Mouse (Mus musculus) embryonic fibroblast, embryonic 13.5 days (primary cell): ENCODE data around the gene S1pr5. TPM values are rescaled to one million over a fixed set of nuclear protein-coding genes. Genes with fewer than 3 reads are reported as not detected.

ENCODE experiments used
- H3K27ac ChIP-seq: 2 replicates; pipeline ENCODE4 v1.5.1; 2012; ENCODE audit warnings: low read length, control low read depth, inconsistent platforms; ENCODE audit not compliant: insufficient read depth
- H3K4me1 ChIP-seq: 2 replicates; pipeline ENCODE4 v1.6.1; 2011; ENCODE audit warnings: low read length; ENCODE audit not compliant: control insufficient read depth, insufficient read depth
- H3K4me3 ChIP-seq: 2 replicates; pipeline ENCODE4 v1.5.1; 2011; ENCODE audit warnings: mild to moderate bottlenecking, control low read depth, low read length; ENCODE audit not compliant: insufficient read depth
- CTCF ChIP-seq: IDR thresholded peaks from 2 replicates; pipeline ENCODE4 v1.5.1; 2011; ENCODE audit warnings: mild to moderate bottlenecking, control low read depth, low read length, moderate library complexity, borderline replicate concordance; ENCODE audit not compliant: insufficient read depth
- POLR2A ChIP-seq: IDR thresholded peaks from 2 replicates; pipeline ENCODE4 v1.6.1; 2011; ENCODE audit warnings: low read depth, mild to moderate bottlenecking, control low read depth, low read length, moderate library complexity
- polyA plus RNA-seq: library from polyadenylated mRNA; stranded (reverse); fragments of >200 nt; gene quantifications from 2 replicates; pipeline ENCODE4 v1.2.4, GENCODE M21; 2011; ENCODE audit warnings: low read depth; ENCODE audit not compliant: missing spikeins, insufficient read length

S1pr5 gene
- polyA plus RNA-seq, 1 experiment, result not detected

GRCm38 (mm10) chr9:21194787-21195493 lies 53.3 kb downstream of the S1pr5 start:
- Histone ChIP-seq H3K4me1 (peaks cover 6% of the 10 kb centered on the region; the same call in 1 of the 2 replicates), H3K4me3 (no peak overlapping the region), H3K27ac (0 out of 2 replicates have a peak overlapping the region, but pooled peaks have one; percentile 0)
- TF ChIP-seq CTCF (no peak), POLR2A (no peak)

- peaks cover 6% of the 10 kb centered on the region; the same call in 1 of the 2 replicates for H3K4me1 ChIP-seq
- TF ChIP-seq POLR2A (no peak), CTCF (no peak)
- no peak overlapping the region for H3K4me3 ChIP-seq
- H3K27ac ChIP-seq, result no peak overlapping the region
These were observed 54.5 kb downstream of the S1pr5 start for GRCm38 (mm10) chr9:21193786-21194185.

Other genes starting within 250 kb of the S1pr5 start
- gene Mrpl4, start 245.7 kb downstream of the S1pr5 start, polyA plus RNA-seq, result 43.7 and 43.9 TPM in 2 replicates
- gene Icam1, start 232.5 kb downstream of the S1pr5 start, polyA plus RNA-seq, result 15.4 and 18.9 TPM in 2 replicates
- gene Icam4, start 219.1 kb downstream of the S1pr5 start, polyA plus RNA-seq, result not detected in 2 replicates
- gene Icam5, start 216.4 kb downstream of the S1pr5 start, polyA plus RNA-seq, result 0.82 and 1.0 TPM in 2 replicates
- gene Zglp1, start 181.3 kb downstream of the S1pr5 start, polyA plus RNA-seq, result not detected in 2 replicates
- gene Gm49373, start 175.3 kb downstream of the S1pr5 start, polyA plus RNA-seq, result 0.35 and 0.44 TPM in 2 replicates
- 20.9 and 29.0 TPM in 2 replicates for gene Fdx1l, start 174.8 kb downstream of the S1pr5 start, polyA plus RNA-seq
- 2.4 and 5.2 TPM in 2 replicates for gene Gm38431, start 156.4 kb downstream of the S1pr5 start, polyA plus RNA-seq
- 34.2 and 40.8 TPM in 2 replicates for gene Raver1, start 156.4 kb downstream of the S1pr5 start, polyA plus RNA-seq
- 11.1 and 15.1 TPM in 2 replicates for gene Tyk2, start 117.2 kb downstream of the S1pr5 start, polyA plus RNA-seq
- 142 and 166 TPM in 2 replicates for gene Cdc37, start 98.5 kb downstream of the S1pr5 start, polyA plus RNA-seq
- 14.7 and 20.6 TPM in 2 replicates for gene Pde4a, start 82.7 kb downstream of the S1pr5 start, polyA plus RNA-seq
- gene Keap1, start 9.1 kb downstream of the S1pr5 start, polyA plus RNA-seq, result 23.2 and 27.4 TPM in 2 replicates
- 5.3 and 8.2 TPM in 2 replicates for gene Atg4d, start 16.9 kb upstream of the S1pr5 start, polyA plus RNA-seq
- 24.9 and 28.9 TPM in 2 replicates for gene Kri1, start 39.5 kb upstream of the S1pr5 start, polyA plus RNA-seq
- 13.0 and 16.5 TPM in 2 replicates for gene Cdkn2d, start 43.0 kb upstream of the S1pr5 start, polyA plus RNA-seq
- gene Ap1m2, start 63.9 kb upstream of the S1pr5 start, polyA plus RNA-seq, result not detected in 2 replicates
- 115 and 125 TPM in 2 replicates for gene Slc44a2, start 72.3 kb upstream of the S1pr5 start, polyA plus RNA-seq
- gene Ilf3, start 119.4 kb upstream of the S1pr5 start, polyA plus RNA-seq, result 80.9 and 94.0 TPM in 2 replicates
- 30.0 and 35.8 TPM in 2 replicates for gene Qtrt1, start 163.4 kb upstream of the S1pr5 start, polyA plus RNA-seq
- gene Dnm2, start 176.5 kb upstream of the S1pr5 start, polyA plus RNA-seq, result 77.2 and 93.4 TPM in 2 replicates